Mouse (Mus musculus) C2C12 (cell line): ENCODE data around the gene Klf5.

Source experiments
- CTCF ChIP-seq: IDR thresholded peaks from one replicate; pipeline ENCODE4 v1.5.1; 2011; ENCODE audit not compliant: control insufficient read depth, insufficient read depth, insufficient read length
- MYOG ChIP-seq: IDR thresholded peaks from one replicate; pipeline ENCODE4 v1.6.1; 2011; ENCODE audit not compliant: control insufficient read depth, insufficient read length; ENCODE audit errors: extremely low read depth

DNA sequence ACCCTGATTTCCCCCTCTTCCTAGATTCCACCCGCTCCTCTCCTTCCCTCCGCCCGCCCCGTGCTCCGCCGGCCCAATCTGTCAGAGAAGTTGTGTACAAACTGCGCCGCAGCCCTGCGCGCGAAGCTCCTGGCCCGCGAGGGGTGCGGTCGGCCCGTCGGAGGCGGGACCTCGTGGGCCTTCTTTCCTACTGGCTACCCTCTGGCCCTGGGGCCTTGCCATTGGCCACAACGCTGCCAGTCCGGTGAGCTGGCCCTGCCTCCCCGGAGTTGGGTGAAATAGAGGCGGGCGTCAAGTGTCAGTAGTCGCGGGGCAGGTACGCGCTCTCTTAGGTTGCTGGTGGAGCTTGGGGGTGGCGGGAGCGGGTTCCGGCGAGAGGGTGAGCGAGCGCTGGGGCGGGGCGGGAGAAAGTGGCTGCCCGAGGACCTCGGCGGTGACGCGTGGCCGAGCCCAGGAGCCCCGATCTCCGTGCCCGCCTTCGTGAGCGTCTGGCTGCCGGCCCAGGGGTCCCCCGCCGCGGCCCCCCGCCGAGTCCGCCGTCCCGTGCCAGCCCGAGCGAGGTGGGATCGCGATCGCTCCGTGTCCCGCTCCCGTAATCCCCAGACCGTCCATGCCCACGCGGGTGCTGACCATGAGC is at the start of gene Klf5:
- TF ChIP-seq CTCF (no peak), MYOG (no peak)
